Mouse (Mus musculus) lung, postnatal 0 days (tissue): Measurements from ENCODE around the gene Sh2b1.

ENCODE experiments used
- CTCF ChIP-seq: IDR thresholded peaks from 2 replicates; pipeline ENCODE4 v1.5.1; 2016; ENCODE audit warnings: antibody characterized with exemption, mild to moderate bottlenecking
- EP300 ChIP-seq: IDR thresholded peaks from 2 replicates; pipeline ENCODE4 v1.6.1; 2016; ENCODE audit warnings: antibody characterized with exemption, mild to moderate bottlenecking, control low read depth

GRCm38 (mm10) chr7:126487052-126487483, 11.8 kb upstream of the Sh2b1 start, which contains the start of gene Tufm:
- TF ChIP-seq CTCF, result peak; percentile 72
- TF ChIP-seq EP300, result peak; percentile 42; the same call in 1 of the 2 replicates
